Mouse (Mus musculus) 416B (cell line): ENCODE measurements around the gene Ropn1l.

Source experiments
- DNase-seq: peaks from one replicate; pipeline ENCODE4 v3.0.0; 2011; ENCODE audit warnings: low read depth

Gene Ropn1l

GRCm38 (mm10) chr15:31442698-31443097 is 10.8 kb downstream of the Ropn1l start:
- DNase-seq, result no peak

GRCm38 (mm10) chr15:31441996-31442395 is 11.5 kb downstream of the Ropn1l start:
- no peak for DNase-seq

- no peak for DNase-seq
These were observed 16.7 kb downstream of the Ropn1l start for GRCm38 (mm10) chr15:31436811-31437210.

GRCm38 (mm10) chr15:31436083-31436482 is 17.5 kb downstream of the Ropn1l start:
- DNase-seq, result no peak

GRCm38 (mm10) chr15:31433768-31434167 is 19.8 kb downstream of the Ropn1l start:
- no peak for DNase-seq

- DNase-seq, result no peak
These were observed 21.7 kb downstream of the Ropn1l start for GRCm38 (mm10) chr15:31431847-31432246.

- DNase-seq, result no peak
These were observed 23.5 kb downstream of the Ropn1l start for GRCm38 (mm10) chr15:31430014-31430413.

- DNase-seq, result no peak
These were observed 24.1 kb downstream of the Ropn1l start for GRCm38 (mm10) chr15:31429429-31429828.

GRCm38 (mm10) chr15:31428571-31428970 is 25.0 kb downstream of the Ropn1l start:
- DNase-seq, result no peak

GRCm38 (mm10) chr15:31427390-31427789 is 26.1 kb downstream of the Ropn1l start:
- no peak for DNase-seq

GRCm38 (mm10) chr15:31426066-31426706 is 27.4 kb downstream of the Ropn1l start:
- no peak for DNase-seq

GRCm38 (mm10) chr15:31422649-31423369 is 30.7 kb downstream of the Ropn1l start:
- DNase-seq, result no peak

GRCm38 (mm10) chr15:31419037-31419436 is 34.5 kb downstream of the Ropn1l start:
- peak; percentile 41 for DNase-seq

GRCm38 (mm10) chr15:31418686-31419024 is 34.9 kb downstream of the Ropn1l start:
- DNase-seq, result no peak

GRCm38 (mm10) chr15:31417796-31418685 is 35.5 kb downstream of the Ropn1l start:
- peak; percentile 16 for DNase-seq

- no peak for DNase-seq
These were observed 36.1 kb downstream of the Ropn1l start for GRCm38 (mm10) chr15:31417409-31417795.

- no peak for DNase-seq
These were observed 38.4 kb downstream of the Ropn1l start for GRCm38 (mm10) chr15:31415181-31415580.

- no peak for DNase-seq
These were observed 39.2 kb downstream of the Ropn1l start for GRCm38 (mm10) chr15:31414179-31414898.

- DNase-seq, result no peak
These were observed 39.9 kb downstream of the Ropn1l start for GRCm38 (mm10) chr15:31413662-31414061.

GRCm38 (mm10) chr15:31412933-31413332 is 40.6 kb downstream of the Ropn1l start:
- no peak for DNase-seq

GRCm38 (mm10) chr15:31412436-31412835 is 41.1 kb downstream of the Ropn1l start:
- no peak for DNase-seq

GRCm38 (mm10) chr15:31407490-31407889 is 46.0 kb downstream of the Ropn1l start:
- no peak for DNase-seq
